Mouse (Mus musculus) liver, postnatal 0 days (tissue): ENCODE measurements at regions not wholly inside any gene's neighbourhood (a gene's known extent, or its start where the extent isn't known, plus 50 kb on each side); places are given as distances from the start of the nearest gene placed in this dataset.

ENCODE experiments used
- ATAC-seq: fragments of 200-750 bp; cut with Nextera tagmentation; 2 replicates; pipeline ENCODE4 v1.8.0; 2017; ENCODE audit warnings: mild to moderate bottlenecking, moderate library complexity
- DNase-seq: peaks from one replicate; pipeline ENCODE4 v3.0.0-alpha.2; 2016
- H3K27ac ChIP-seq: fragments of 300-500 bp; sonication (generic); 2 replicates; pipeline ENCODE4 v1.5.1; 2014; ENCODE audit warnings: antibody characterized with exemption, moderate library complexity, mild to moderate bottlenecking, low read depth
- H3K27me3 ChIP-seq: fragments of 300-500 bp; sonication (generic); 2 replicates; pipeline ENCODE4 v1.6.1; 2014; ENCODE audit warnings: low read length, control low read depth, mixed read lengths; ENCODE audit not compliant: insufficient read depth
- H3K36me3 ChIP-seq: fragments of 300-500 bp; sonication (generic); replicated peaks from 2 replicates; pipeline ENCODE4 v1.6.1; 2014; ENCODE audit warnings: mild to moderate bottlenecking, control low read depth, low read length, moderate library complexity, mixed read lengths; ENCODE audit not compliant: insufficient read depth
- H3K4me1 ChIP-seq: fragments of 300-500 bp; sonication (generic); 2 replicates; pipeline ENCODE4 v1.6.1; 2014; ENCODE audit warnings: antibody characterized with exemption, mild to moderate bottlenecking, control low read depth; ENCODE audit not compliant: insufficient read depth
- H3K4me2 ChIP-seq: fragments of 300-500 bp; sonication (generic); 2 replicates; pipeline ENCODE4 v1.6.1; 2014; ENCODE audit warnings: low read depth, mild to moderate bottlenecking, low read length, moderate library complexity, mixed read lengths
- H3K4me3 ChIP-seq: fragments of 300-500 bp; sonication (generic); 2 replicates; pipeline ENCODE4 v1.5.1; 2014; ENCODE audit warnings: low read depth, low read length
- H3K9ac ChIP-seq: fragments of 300-500 bp; sonication (generic); replicated peaks from 2 replicates; pipeline ENCODE4 v1.6.1; 2014; ENCODE audit warnings: mild to moderate bottlenecking, moderate library complexity
- H3K9me3 ChIP-seq: fragments of 300-500 bp; sonication (generic); 2 replicates; pipeline ENCODE4 v1.6.1; 2016; ENCODE audit warnings: mild to moderate bottlenecking, control low read depth, low read length, mixed read lengths
- CTCF ChIP-seq: sonication (generic); IDR thresholded peaks from 2 replicates; pipeline ENCODE4 v1.5.1; 2016; ENCODE audit warnings: antibody characterized with exemption, low read depth
- EP300 ChIP-seq: IDR thresholded peaks from 2 replicates; pipeline ENCODE4 v1.6.1; 2016; ENCODE audit warnings: antibody characterized with exemption, low read depth, mild to moderate bottlenecking
- WGBS: fragments of 180-500 bp; shearing (Covaris S2); extraction: QIAGEN DNeasy Blood & Tissue Kit; methylation state at CpG from one replicate; pipeline ENCODE4 v1.1.7; 2014; ENCODE audit not compliant: insufficient replicate concordance; 5-methylcytosine and 5-hydroxymethylcytosine counted together

- Histone ChIP-seq H3K4me1 (no peaks in the 10 kb centered on the region), H3K9ac (no peak overlapping the region), H3K4me3 (no peak overlapping the region), H3K4me2 (no peak overlapping the region), H3K36me3 (no peaks in the 10 kb centered on the region), H3K27me3 (no peaks in the 10 kb centered on the region), H3K9me3 (no peaks in the 10 kb centered on the region), H3K27ac (no peak overlapping the region)
- 73% methylated on average over 5 of the region's 5 CpGs for WGBS
- TF ChIP-seq CTCF (no peak), EP300 (no peak)
- DNase-seq (no peak), ATAC-seq (no peak)
These were observed 349.3 kb downstream of the Ins1 start for GRCm38 (mm10) chr19:52613353-52613752.

- Histone ChIP-seq H3K4me2 (no peak overlapping the region), H3K36me3 (no peaks in the 10 kb centered on the region), H3K9ac (no peak overlapping the region), H3K4me3 (no peak overlapping the region), H3K27ac (no peak overlapping the region), H3K4me1 (no peaks in the 10 kb centered on the region), H3K27me3 (no peaks in the 10 kb centered on the region), H3K9me3 (no peaks in the 10 kb centered on the region)
- no peak for TF ChIP-seq CTCF
- TF ChIP-seq EP300: no peak
- ATAC-seq: no peak
- 57% methylated on average over 3 of the region's 3 CpGs for WGBS
- DNase-seq: no peak
These were observed 342.8 kb downstream of the Ins1 start for GRCm38 (mm10) chr19:52606859-52607258.

DNA sequence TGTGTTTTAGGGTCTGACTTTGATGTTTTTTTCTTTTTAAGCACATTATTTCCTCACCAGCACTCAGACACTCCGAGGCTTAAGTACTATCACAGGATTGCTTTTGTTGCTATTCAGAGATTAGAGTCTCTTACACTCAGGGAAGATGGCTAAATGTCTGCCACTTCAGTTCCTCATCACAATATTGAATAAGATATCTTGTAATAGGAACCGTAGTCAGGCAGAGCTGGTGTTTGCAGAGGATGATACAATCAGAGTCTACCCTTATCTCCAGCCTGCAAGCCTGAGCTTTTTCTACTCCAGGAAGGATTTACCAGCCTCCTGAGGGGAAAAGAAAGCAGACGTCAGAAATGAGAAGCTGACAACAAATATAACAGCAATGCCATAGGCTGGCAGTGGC is 336.3 kb downstream of the Ins1 start:
- DNase-seq: no peak
- Histone ChIP-seq H3K27me3 (no peaks in the 10 kb centered on the region), H3K27ac (no peak overlapping the region), H3K36me3 (no peaks in the 10 kb centered on the region), H3K9me3 (no peaks in the 10 kb centered on the region), H3K4me1 (no peaks in the 10 kb centered on the region), H3K4me3 (no peak overlapping the region), H3K9ac (no peak overlapping the region), H3K4me2 (no peak overlapping the region)
- no peak for ATAC-seq
- WGBS: 16% methylated on average over 3 of the region's 3 CpGs
- TF ChIP-seq CTCF: no peak
- no peak for TF ChIP-seq EP300

DNA sequence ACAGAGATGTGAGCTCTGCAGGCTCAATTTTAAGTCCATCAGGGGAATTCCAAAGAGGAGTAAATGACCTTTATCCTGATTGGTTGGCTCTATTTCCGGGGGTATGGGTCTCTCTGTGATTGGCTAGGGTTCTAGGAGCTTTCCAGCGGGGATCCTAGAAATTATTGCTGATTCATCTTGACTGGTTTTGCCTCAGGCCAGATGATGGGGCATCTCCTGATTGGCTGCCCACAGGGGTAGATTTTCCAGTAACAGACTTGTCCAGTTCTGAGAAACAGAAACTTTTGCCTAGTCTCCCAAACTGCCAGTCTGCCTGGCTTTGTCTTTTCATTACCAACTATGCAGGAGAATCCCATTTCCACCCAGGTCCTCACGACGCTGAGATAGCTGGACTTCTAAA is 301.3 kb downstream of the Ins1 start:
- Histone ChIP-seq H3K9ac (no peak overlapping the region), H3K27ac (no peak overlapping the region), H3K4me1 (no peaks in the 10 kb centered on the region), H3K4me2 (no peak overlapping the region), H3K27me3 (no peaks in the 10 kb centered on the region), H3K9me3 (no peaks in the 10 kb centered on the region), H3K4me3 (no peak overlapping the region), H3K36me3 (no peaks in the 10 kb centered on the region)
- 70% methylated on average over 4 of the region's 4 CpGs for WGBS
- TF ChIP-seq EP300 (no peak), CTCF (no peak)
- ATAC-seq (no peak), DNase-seq (no peak)

GRCm38 (mm10) chr19:52534758-52535157 is 270.7 kb downstream of the Ins1 start:
- Histone ChIP-seq H3K4me2 (no peak overlapping the region), H3K27ac (no peak overlapping the region), H3K9ac (no peak overlapping the region), H3K27me3 (no peaks in the 10 kb centered on the region), H3K36me3 (no peaks in the 10 kb centered on the region), H3K9me3 (no peaks in the 10 kb centered on the region), H3K4me1 (no peaks in the 10 kb centered on the region), H3K4me3 (no peak overlapping the region)
- DNase-seq (no peak), ATAC-seq (no peak)
- WGBS: 71% methylated on average over 4 of the region's 4 CpGs
- TF ChIP-seq CTCF (no peak), EP300 (no peak)

DNA sequence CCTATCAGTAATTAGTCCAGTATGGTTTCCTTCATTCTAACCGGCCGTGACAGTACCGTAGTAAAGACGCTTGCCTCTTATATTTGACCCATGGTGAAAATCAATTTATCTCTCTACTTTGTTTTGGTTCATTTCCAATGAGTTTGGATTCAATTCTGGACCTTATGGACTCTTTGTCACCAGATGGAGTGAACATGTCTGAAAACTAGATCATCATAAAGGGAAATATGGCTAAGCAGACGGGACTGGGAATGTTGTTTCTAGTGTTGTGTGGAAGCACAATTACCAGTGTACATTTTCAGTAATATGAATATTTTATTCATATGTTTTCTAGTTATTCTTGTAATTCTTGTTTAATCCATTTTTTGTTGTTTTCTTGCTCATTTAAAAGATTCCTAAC is 261.4 kb downstream of the Ins1 start:
- Histone ChIP-seq H3K4me1 (no peaks in the 10 kb centered on the region), H3K9me3 (peaks cover 2% of the 10 kb centered on the region; the same call in 1 of the 2 replicates), H3K4me2 (no peak overlapping the region), H3K4me3 (no peak overlapping the region), H3K36me3 (no peaks in the 10 kb centered on the region), H3K27me3 (no peaks in the 10 kb centered on the region), H3K27ac (no peak overlapping the region), H3K9ac (no peak overlapping the region)
- WGBS: 81% methylated on average over 5 of the region's 5 CpGs
- DNase-seq (no peak), ATAC-seq (no peak)
- TF ChIP-seq CTCF (no peak), EP300 (no peak)

- no peak overlapping the region for H3K4me3 ChIP-seq
- H3K9me3 ChIP-seq: no peaks in the 10 kb centered on the region
- 73% methylated on average over 4 of the region's 4 CpGs for WGBS
- no peaks in the 10 kb centered on the region for H3K36me3 ChIP-seq
- H3K4me2 ChIP-seq: no peak overlapping the region
- no peak overlapping the region for H3K9ac ChIP-seq
- DNase-seq (no peak), ATAC-seq (no peak)
- TF ChIP-seq EP300 (no peak), CTCF (no peak)
- no peaks in the 10 kb centered on the region for H3K4me1 ChIP-seq
- no peaks in the 10 kb centered on the region for H3K27me3 ChIP-seq
- no peak overlapping the region for H3K27ac ChIP-seq
These were observed 239.2 kb downstream of the Ins1 start for GRCm38 (mm10) chr19:52503331-52503730.
